Mouse (Mus musculus): ENCODE results near the gene Top1.

DNA sequence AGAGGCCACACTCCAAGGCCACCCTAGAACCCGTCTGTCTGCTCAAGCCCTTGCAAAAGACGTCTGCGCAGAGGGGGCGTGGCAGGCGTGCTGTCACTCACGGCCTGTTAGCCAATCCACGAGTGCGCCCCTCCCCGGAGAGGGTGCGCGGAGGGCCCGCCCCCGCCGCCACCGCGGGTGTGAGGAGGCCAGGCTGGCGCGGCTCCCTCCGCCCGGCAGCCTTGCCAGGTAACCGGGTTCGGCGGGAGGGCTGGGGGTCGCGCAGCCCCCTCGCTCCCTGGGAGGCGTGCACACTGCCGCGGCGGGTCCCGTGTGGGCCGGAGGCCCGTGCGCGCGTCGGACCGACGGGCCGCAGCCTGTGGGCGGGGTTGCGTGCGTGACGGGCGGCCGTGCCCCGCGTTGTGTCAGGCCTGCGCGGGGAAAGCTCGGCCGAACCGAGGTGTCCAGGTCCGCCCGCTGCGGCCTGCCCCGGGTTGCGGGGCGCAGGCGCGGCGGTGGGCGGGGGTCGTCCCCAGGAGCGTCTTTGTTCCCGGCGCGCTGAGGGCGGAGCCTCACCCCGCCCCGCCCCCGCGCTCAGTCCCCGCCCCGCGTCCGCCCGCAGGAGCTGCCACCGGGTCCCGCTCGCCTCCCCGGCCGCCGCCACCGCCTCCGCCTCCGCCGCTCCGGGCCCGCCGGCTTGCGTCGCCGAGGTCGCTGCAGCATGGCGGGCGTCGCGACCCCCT is 85.6 kb downstream of the Top1 start, which contains the start of gene Plcg1:
- peak; percentile 70 for TF ChIP-seq POLR2A (IDR thresholded peaks at IDR 0.05; ENCODE audit: control insufficient read depth, extremely low read depth, insufficient read depth, low read length, poor library complexity)
- TF ChIP-seq CTCF (IDR thresholded peaks at IDR 0.05; ENCODE audit: borderline replicate concordance, control insufficient read depth, extremely low read depth, insufficient read depth, low read length, poor library complexity): peak; percentile 46; the same call in 1 of the 2 replicates

All from thymus, adult 2 months (tissue).